ENCODE assay signal across 23 mouse cellular contexts in genomic region chr16:21001126-21001525, GRCm38 (mm10).
A peak's percentile ranks its signal among the peaks of the same experiment; 100 is the strongest.
DNase-seq lines count a peak whose midpoint lies in the region; ATAC-seq and TF ChIP-seq lines count a peak whose summit lies in the region.
"Had no signal": no experiment of that assay in that cellular context is flagged by ENCODE, and none has a peak within 500 bp of the region (broad histone marks: within the 10 kb centered on the region; RNA-seq: fewer than 3 reads in every experiment).

No protein-coding gene starts in this region.

- intact Hi-C loops in left cerebral cortex, adult 2 months (cut with DNase I), result no loop called here

- no peak for DNase-seq in embryonic facial prominence, embryonic 10.5 days (ENCODE audit: low spot score)
- DNase-seq in kidney, adult 8-10 months, result no peak
- peak; percentile 2 for DNase-seq in lung, embryonic 14.5 days
- no peak for DNase-seq in lung, postnatal 10 days
- no peak for DNase-seq in left cerebral cortex, adult 2 months (ENCODE audit: extremely low spot score in 1 of 2, low spot score in 2 of 2)
- DNase-seq in midbrain, postnatal 0 days (ENCODE audit: low spot score), result no peak
- DNase-seq: adrenal gland, postnatal 10 days; adrenal gland, postnatal 36 days; cerebellum, adult 11-12 months; cerebellum, adult 8-10 months; cerebellum, postnatal 36 days; embryo, embryonic 11 days; forebrain, postnatal 0 days; gastrocnemius, adult 2 months; gastrocnemius, postnatal 14 days had no signal

- no peak overlapping the region for H3K4me3 ChIP-seq in embryonic facial prominence, embryonic 13.5 days
- no peak overlapping the region for H3K4me3 ChIP-seq in embryonic facial prominence, embryonic 10.5 days
- no peak overlapping the region for H3K4me3 ChIP-seq in kidney, embryonic 16.5 days (ENCODE audit: low read length)
- H3K4me3 ChIP-seq in lung, embryonic 14.5 days (ENCODE audit: low read depth, low read length), result no peak overlapping the region
- H3K4me3 ChIP-seq in left cerebral cortex, adult 2 months, result no peak overlapping the region
- H3K4me3 ChIP-seq in midbrain, postnatal 0 days (ENCODE audit: low read depth, low read length), result no peak overlapping the region
- H3K4me3 ChIP-seq: erythroblast, embryonic 14.5 days; forebrain, embryonic 12.5 days; gastrocnemius, adult 2 months; hindbrain, embryonic 12.5 days had no signal

- H3K9me3 ChIP-seq in embryonic facial prominence, embryonic 13.5 days, result peaks cover 3% of the 10 kb centered on the region; the same call in 1 of the 2 replicates
- H3K9me3 ChIP-seq in embryonic facial prominence, embryonic 10.5 days, result 0 out of 2 replicates have a peak, but pooled peaks cover 4% of the 10 kb centered on the region
- H3K9me3 ChIP-seq in kidney, embryonic 16.5 days (ENCODE audit: low read length), result peaks cover 7% of the 10 kb centered on the region; the same call in 1 of the 2 replicates
- H3K9me3 ChIP-seq in lung, embryonic 14.5 days (ENCODE audit: low read depth, low read length), result no peaks in the 10 kb centered on the region
- H3K9me3 ChIP-seq in midbrain, postnatal 0 days (ENCODE audit: low read length), result no peaks in the 10 kb centered on the region
- H3K9me3 ChIP-seq: forebrain, embryonic 12.5 days; hindbrain, embryonic 12.5 days had no signal

- no peaks in the 10 kb centered on the region for H3K27me3 ChIP-seq in embryonic facial prominence, embryonic 13.5 days
- H3K27me3 ChIP-seq in embryonic facial prominence, embryonic 10.5 days (replicated peaks; ENCODE audit: low read depth, poor library complexity, severe bottlenecking), result no peaks in the 10 kb centered on the region
- H3K27me3 ChIP-seq in kidney, embryonic 16.5 days (ENCODE audit: insufficient read depth, low read length), result no peaks in the 10 kb centered on the region
- no peaks in the 10 kb centered on the region for H3K27me3 ChIP-seq in lung, embryonic 14.5 days (ENCODE audit: insufficient read depth, low read length)
- no peaks in the 10 kb centered on the region for H3K27me3 ChIP-seq in midbrain, postnatal 0 days (ENCODE audit: insufficient read depth, low read length)
- H3K27me3 ChIP-seq: forebrain, embryonic 12.5 days; hindbrain, embryonic 12.5 days had no signal

- no peak overlapping the region for H3K4me2 ChIP-seq in embryonic facial prominence, embryonic 13.5 days
- H3K4me2 ChIP-seq in kidney, embryonic 16.5 days (replicated peaks; ENCODE audit: low read depth, low read length), result no peak overlapping the region
- H3K4me2 ChIP-seq in lung, embryonic 14.5 days, result no peak overlapping the region
- no peak overlapping the region for H3K4me2 ChIP-seq in midbrain, postnatal 0 days (ENCODE audit: low read depth, low read length, poor library complexity, severe bottlenecking)
- H3K4me2 ChIP-seq: forebrain, embryonic 12.5 days; heart, embryonic 11.5 days; hindbrain, embryonic 12.5 days had no signal

- peaks cover 11% of the 10 kb centered on the region for H3K4me1 ChIP-seq in embryonic facial prominence, embryonic 13.5 days
- no peaks in the 10 kb centered on the region for H3K4me1 ChIP-seq in embryonic facial prominence, embryonic 10.5 days
- no peaks in the 10 kb centered on the region for H3K4me1 ChIP-seq in kidney, embryonic 16.5 days (ENCODE audit: insufficient read depth, low read length)
- no peaks in the 10 kb centered on the region for H3K4me1 ChIP-seq in lung, embryonic 14.5 days (ENCODE audit: insufficient read depth)
- H3K4me1 ChIP-seq in midbrain, postnatal 0 days (ENCODE audit: insufficient read depth, low read length), result no peaks in the 10 kb centered on the region
- H3K4me1 ChIP-seq: forebrain, embryonic 12.5 days; hindbrain, embryonic 12.5 days had no signal

- 73% methylated on average over 1 of the region's 1 CpGs for WGBS in embryonic facial prominence, embryonic 13.5 days
- WGBS in embryonic facial prominence, embryonic 10.5 days, result 88% methylated on average over 1 of the region's 1 CpGs
- 73% methylated on average over 1 of the region's 1 CpGs for WGBS in kidney, embryonic 16.5 days
- WGBS in lung, embryonic 14.5 days, result 70% methylated on average over 1 of the region's 1 CpGs
- WGBS in midbrain, postnatal 0 days, result 83% methylated on average over 1 of the region's 1 CpGs

- no peak for ATAC-seq in embryonic facial prominence, embryonic 13.5 days (ENCODE audit: insufficient number of reproducible peaks, insufficient read depth, low FRiP score, low TSS enrichment, low read depth)
- ATAC-seq in kidney, embryonic 16.5 days (ENCODE audit: low FRiP score, low TSS enrichment), result no peak
- ATAC-seq in lung, embryonic 14.5 days (ENCODE audit: insufficient read depth), result no peak
- no peak for ATAC-seq in midbrain, postnatal 0 days (ENCODE audit: low FRiP score)
- ATAC-seq: forebrain, postnatal 0 days; hindbrain, embryonic 16.5 days; inflammation-experienced regulatory T-cells, adult 6 months had no signal

- peak overlapping the region; percentile 28; the same call in 1 of the 2 replicates for H3K27ac ChIP-seq in embryonic facial prominence, embryonic 13.5 days
- no peak overlapping the region for H3K27ac ChIP-seq in embryonic facial prominence, embryonic 10.5 days (replicated peaks)
- 0 out of 2 replicates have a peak overlapping the region, but pooled peaks have one; percentile 6 for H3K27ac ChIP-seq in kidney, embryonic 16.5 days (ENCODE audit: low read length)
- no peak overlapping the region for H3K27ac ChIP-seq in lung, embryonic 14.5 days (ENCODE audit: low read depth)
- no peak overlapping the region for H3K27ac ChIP-seq in left cerebral cortex, adult 2 months
- H3K27ac ChIP-seq in midbrain, postnatal 0 days (ENCODE audit: low read depth, low read length), result no peak overlapping the region
- H3K27ac ChIP-seq: forebrain, embryonic 12.5 days; gastrocnemius, adult 2 months; hindbrain, embryonic 12.5 days had no signal

- no peak overlapping the region for H3K9ac ChIP-seq in embryonic facial prominence, embryonic 13.5 days
- H3K9ac ChIP-seq in kidney, embryonic 16.5 days (replicated peaks; ENCODE audit: low read length), result no peak overlapping the region
- H3K9ac ChIP-seq in lung, embryonic 14.5 days, result no peak overlapping the region
- no peak overlapping the region for H3K9ac ChIP-seq in midbrain, postnatal 0 days (replicated peaks; ENCODE audit: low read length, poor library complexity, severe bottlenecking)
- H3K9ac ChIP-seq: forebrain, embryonic 12.5 days; forebrain, postnatal 0 days; hindbrain, embryonic 12.5 days had no signal

- H3K36me3 ChIP-seq in embryonic facial prominence, embryonic 13.5 days, result no peaks in the 10 kb centered on the region
- no peaks in the 10 kb centered on the region for H3K36me3 ChIP-seq in embryonic facial prominence, embryonic 10.5 days (replicated peaks)
- no peaks in the 10 kb centered on the region for H3K36me3 ChIP-seq in kidney, embryonic 16.5 days (ENCODE audit: insufficient read depth, low read length)
- no peaks in the 10 kb centered on the region for H3K36me3 ChIP-seq in lung, embryonic 14.5 days (ENCODE audit: insufficient read depth)
- H3K36me3 ChIP-seq in midbrain, postnatal 0 days (ENCODE audit: insufficient read depth, low read length), result no peaks in the 10 kb centered on the region
- H3K36me3 ChIP-seq: forebrain, embryonic 12.5 days; hindbrain, embryonic 12.5 days had no signal

- TF ChIP-seq CTCF in lung, embryonic 14.5 days (IDR thresholded peaks at IDR 0.05; ENCODE audit: low read depth), result no peak
- no peak for TF ChIP-seq CTCF in left cerebral cortex, adult 2 months (IDR thresholded peaks at IDR 0.05)
- TF ChIP-seq CTCF in midbrain, postnatal 0 days (IDR thresholded peaks at IDR 0.05), result no peak

Comparison
In these comparisons a context has a peak if more than half of its experiments do, and no peak if none do; other contexts are left out.
1. H3K27ac ChIP-seq: peak in embryonic facial prominence, embryonic 13.5 days (single experiment) and kidney, embryonic 16.5 days (single experiment); none in embryonic facial prominence, embryonic 10.5 days (single experiment), lung, embryonic 14.5 days (single experiment), left cerebral cortex, adult 2 months (single experiment) and midbrain, postnatal 0 days (single experiment).